Mouse (Mus musculus) ES-E14 (cell line): ENCODE measurements around the gene Spns3. TPM values are rescaled to one million over a fixed set of nuclear protein-coding genes. Genes with fewer than 3 reads are reported as not detected.

Source experiments
- DNase-seq: peaks from one replicate; pipeline ENCODE4 v3.0.0-alpha.2; 2013; ENCODE audit warnings: low read depth, low spot score
- H3K27ac ChIP-seq: 2 replicates; pipeline ENCODE4 v1.5.1; 2012; ENCODE audit warnings: low read depth, mild to moderate bottlenecking, low read length, moderate library complexity, mixed read lengths; ENCODE audit not compliant: poor library complexity, insufficient read depth, severe bottlenecking
- H3K36me3 ChIP-seq: 2 replicates; pipeline ENCODE4 v1.6.1; 2012; ENCODE audit warnings: mild to moderate bottlenecking, low read length, moderate library complexity, mixed read lengths; ENCODE audit not compliant: control insufficient read depth, poor library complexity, insufficient read depth, severe bottlenecking
- H3K4me1 ChIP-seq, 2 experiments: fragments of 150-350 bp in 1 of 2; sonication (generic) in 1 of 2; 2 replicates each; pipeline ENCODE4 v1.6.1; 2012; ENCODE audit warnings: low read length in 2 of 2, mild to moderate bottlenecking in 1 of 2, mixed read lengths in 1 of 2; ENCODE audit not compliant: control insufficient read depth in 2 of 2, insufficient read depth in 2 of 2, poor library complexity in 1 of 2
- H3K4me3 ChIP-seq, 2 experiments: fragments of 150-350 bp in 1 of 2; sonication (generic) in 1 of 2; 2 replicates each; pipeline ENCODE4 v1.5.1; 2012; ENCODE audit warnings: low read length in 2 of 2, low read depth in 1 of 2, mild to moderate bottlenecking in 1 of 2, mixed read lengths in 1 of 2; ENCODE audit not compliant: insufficient read depth in 1 of 2, poor library complexity in 1 of 2, severe bottlenecking in 1 of 2
- H3K9ac ChIP-seq: 2 replicates; pipeline ENCODE4 v1.6.1; 2012; ENCODE audit warnings: low read depth, mild to moderate bottlenecking, low read length, mixed read lengths; ENCODE audit not compliant: poor library complexity, insufficient read depth, severe bottlenecking
- H3K9me3 ChIP-seq: fragments of 150-350 bp; sonication (generic); 2 replicates; pipeline ENCODE4 v1.6.1; 2012; ENCODE audit warnings: low read depth, mild to moderate bottlenecking, low read length; ENCODE audit not compliant: control insufficient read depth, insufficient read depth
- CHD2 ChIP-seq: IDR thresholded peaks from 2 replicates; pipeline ENCODE4 v1.6.1; 2014; ENCODE audit warnings: mild to moderate bottlenecking, low read depth, low read length, inconsistent platforms
- HCFC1 ChIP-seq: IDR thresholded peaks from 2 replicates; pipeline ENCODE4 v1.6.1; 2012; ENCODE audit warnings: low read length, inconsistent platforms, borderline replicate concordance; ENCODE audit not compliant: insufficient read depth
- MAFK ChIP-seq: IDR thresholded peaks from 2 replicates; pipeline ENCODE4 v1.6.1; 2014; ENCODE audit warnings: mild to moderate bottlenecking, low read depth, low read length, inconsistent platforms; ENCODE audit not compliant: insufficient read depth
- ZC3H11A ChIP-seq: IDR thresholded peaks from 2 replicates; pipeline ENCODE4 v1.6.1; 2012; ENCODE audit warnings: low read depth, mild to moderate bottlenecking, inconsistent platforms, low read length, borderline replicate concordance
- ZNF384 ChIP-seq: IDR thresholded peaks from 2 replicates; pipeline ENCODE4 v1.6.1; 2012; ENCODE audit warnings: low read depth, low read length, inconsistent platforms
- in situ Hi-C, 2 experiments: fragments of 600-800 bp; cut with MboI; formaldehyde crosslinking; loops; one replicate each; pipeline ENCODE4 v1.15.1; 2025; ENCODE audit warnings: low sequenced_read_pairs in 2 of 2, inconsistent platforms in 1 of 2; ENCODE audit not compliant: unreplicated experiment in 2 of 2
- total RNA-seq: library from RNA; depleted of rRNA; stranded (reverse); fragments of 300-350 nt; gene quantifications from 2 replicates; pipeline ENCODE4 v1.2.3, GENCODE M21; 2012

The Spns3 gene
- total RNA-seq, 1 experiment, result 1.9 TPM

DNA sequence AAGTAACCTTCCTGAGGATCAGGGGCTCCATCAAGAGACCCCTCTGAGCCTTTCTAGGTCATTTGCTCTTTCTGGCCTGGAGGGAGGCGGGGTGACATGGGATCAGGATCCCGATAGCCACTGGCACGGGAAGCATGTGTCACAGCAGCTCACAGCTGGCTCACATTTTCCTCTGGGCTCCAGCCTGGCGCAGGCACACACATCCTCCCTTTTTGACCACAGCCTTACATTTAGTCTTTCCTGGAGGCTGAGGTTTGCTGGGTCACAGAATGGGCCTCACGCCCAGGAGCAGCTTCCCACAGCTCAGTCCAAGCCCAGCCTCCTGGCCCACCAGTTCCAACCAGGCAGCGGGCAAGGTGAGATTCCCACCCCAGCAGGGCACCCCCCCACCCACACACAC lies 72.1 kb downstream of the Spns3 start:
- Histone ChIP-seq H3K27ac (no peak overlapping the region), H3K36me3 (no peaks in the 10 kb centered on the region), H3K9me3 (no peaks in the 10 kb centered on the region), H3K4me1 (peaks cover 0 to 8% of the 10 kb centered on the region in 2 experiments; a peak in 1 of 4 replicates), H3K4me3 (no peak overlapping the region), H3K9ac (no peak overlapping the region)
- TF ChIP-seq MAFK, result no peak
- TF ChIP-seq ZC3H11A, result no peak
- no peak for TF ChIP-seq CHD2
- no peak for DNase-seq
- in situ Hi-C loops, result no loop called here

DNA sequence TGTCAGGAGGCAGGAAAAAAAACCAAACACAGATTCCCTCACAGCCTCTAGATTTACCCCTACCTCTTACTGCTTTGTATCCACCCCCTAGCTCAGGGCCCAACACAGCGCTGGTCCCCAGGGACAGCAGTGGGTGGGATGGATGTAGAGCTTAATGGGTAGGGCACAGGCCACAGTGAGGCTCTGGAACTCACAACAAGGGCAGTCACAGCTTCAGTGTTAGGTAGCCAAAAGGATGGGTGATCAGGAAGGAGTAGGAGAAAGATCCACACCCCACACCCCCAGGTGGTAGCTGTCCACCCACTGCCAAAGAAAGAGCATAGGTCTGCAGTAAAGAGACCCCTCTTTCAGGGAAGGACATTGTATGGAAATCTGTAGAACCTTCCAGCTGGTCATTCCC lies 72.7 kb downstream of the Spns3 start:
- DNase-seq, result no peak
- no peaks in the 10 kb centered on the region for H3K36me3 ChIP-seq
- H3K9ac ChIP-seq, result no peak overlapping the region
- H3K9me3 ChIP-seq, result no peaks in the 10 kb centered on the region
- peaks cover 0 to 9% of the 10 kb centered on the region in 2 experiments; a peak in 1 of 4 replicates for H3K4me1 ChIP-seq
- no peak overlapping the region for H3K4me3 ChIP-seq
- TF ChIP-seq ZNF384 (no peak), MAFK (no peak), ZC3H11A (no peak)
- H3K27ac ChIP-seq, result no peak overlapping the region
- in situ Hi-C loops, result no loop called here

- H3K4me3 ChIP-seq, result no peak overlapping the region
- no peaks in the 10 kb centered on the region for H3K9me3 ChIP-seq
- DNase-seq, result no peak
- H3K9ac ChIP-seq, result no peak overlapping the region
- no peak overlapping the region for H3K27ac ChIP-seq
- H3K4me1 ChIP-seq, result peaks cover 0 to 13% of the 10 kb centered on the region in 2 experiments; a peak in 1 of 4 replicates
- no peaks in the 10 kb centered on the region for H3K36me3 ChIP-seq
- TF ChIP-seq ZC3H11A, result no peak
- no peak for TF ChIP-seq HCFC1
- no peak for TF ChIP-seq MAFK
- TF ChIP-seq ZNF384, result no peak
- no peak for TF ChIP-seq CHD2
- in situ Hi-C loops, result no loop called here
These were observed 73.1 kb downstream of the Spns3 start for GRCm38 (mm10) chr11:72477182-72477581.

DNA sequence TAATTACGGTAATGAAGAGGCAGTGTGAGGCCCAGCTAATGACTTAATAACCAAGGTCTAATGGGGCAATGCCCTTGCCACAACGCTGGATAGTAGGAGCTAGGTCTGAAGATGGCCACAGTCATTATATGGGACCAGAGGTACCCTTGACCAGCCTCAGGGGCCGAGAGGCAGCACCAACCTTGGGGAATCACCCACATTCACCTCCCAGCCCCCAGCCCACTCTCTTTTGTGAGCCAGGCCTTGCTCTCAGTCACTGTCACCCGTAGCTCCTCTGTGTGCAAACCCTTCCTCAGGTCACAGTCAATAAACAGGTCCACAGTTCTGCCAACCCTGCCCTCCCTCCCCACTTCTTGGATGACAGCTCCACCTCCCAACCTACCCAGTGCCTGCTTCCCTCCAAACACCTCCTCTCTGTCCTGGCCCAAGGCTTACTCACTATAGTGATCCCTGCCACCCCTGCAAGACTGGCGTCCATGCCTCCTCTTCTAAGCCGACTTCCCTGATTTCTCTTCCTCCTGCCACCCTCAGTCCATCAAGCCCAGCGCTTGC lies 74.2 kb downstream of the Spns3 start:
- DNase-seq, result no peak
- Histone ChIP-seq H3K9ac (no peak overlapping the region), H3K9me3 (no peaks in the 10 kb centered on the region), H3K27ac (no peak overlapping the region), H3K36me3 (no peaks in the 10 kb centered on the region), H3K4me1 (peaks cover 0 to 15% of the 10 kb centered on the region in 2 experiments; a peak in 1 of 4 replicates), H3K4me3 (no peak overlapping the region)
- no peak for TF ChIP-seq ZNF384
- no peak for TF ChIP-seq HCFC1
- TF ChIP-seq MAFK, result no peak
- TF ChIP-seq ZC3H11A, result no peak
- TF ChIP-seq CHD2, result no peak
- in situ Hi-C loops, result no loop called here

GRCm38 (mm10) chr11:72475408-72475807 lies 74.9 kb downstream of the Spns3 start:
- in situ Hi-C loops, result no loop called here
- no peaks in the 10 kb centered on the region for H3K9me3 ChIP-seq
- no peak overlapping the region for H3K4me3 ChIP-seq
- H3K4me1 ChIP-seq, result peaks cover 0 to 15% of the 10 kb centered on the region in 2 experiments; a peak in 1 of 4 replicates
- DNase-seq, result no peak
- no peaks in the 10 kb centered on the region for H3K36me3 ChIP-seq
- no peak overlapping the region for H3K9ac ChIP-seq
- TF ChIP-seq ZC3H11A (no peak), CHD2 (no peak), HCFC1 (no peak), ZNF384 (no peak), MAFK (no peak)
- no peak overlapping the region for H3K27ac ChIP-seq
